In genomic region chr7:73855489-73855888, GRCm38 (mm10) we compare ENCODE assay signal across 7 mouse cellular contexts.
DNase-seq lines count a peak whose midpoint lies in the region; ATAC-seq and TF ChIP-seq lines count a peak whose summit lies in the region.

No protein-coding gene starts in this region.

- DNase-seq in G1E (ENCODE audit: low spot score) = no peak
- DNase-seq in frontal cortex, postnatal 25 days (ENCODE audit: low spot score in 2 of 2) = peak; percentile 18 to 32
- peak; percentile 63 for DNase-seq in left cerebral cortex, postnatal 4 days
- DNase-seq in right cerebral cortex, postnatal 14 days = peak; percentile 44

- H3K9me3 ChIP-seq in intestine, postnatal 0 days (ENCODE audit: control insufficient read depth) = no peaks in the 10 kb centered on the region
- H3K9me3 ChIP-seq in intestine, embryonic 16.5 days (ENCODE audit: control insufficient read depth, low read length) = no peaks in the 10 kb centered on the region
- no peaks in the 10 kb centered on the region for H3K9me3 ChIP-seq in G1E (replicated peaks)

- H3K27ac ChIP-seq in intestine, postnatal 0 days (ENCODE audit: low read depth, low read length) = no peak overlapping the region
- H3K27ac ChIP-seq in intestine, embryonic 16.5 days (ENCODE audit: low read length) = no peak overlapping the region
- H3K27ac ChIP-seq in bone marrow, adult 2 months (ENCODE audit: control insufficient read depth, insufficient read depth, low read depth, low read length, poor library complexity) = no peak overlapping the region

- no peak for ATAC-seq in intestine, postnatal 0 days
- ATAC-seq in intestine, embryonic 16.5 days = no peak
- ATAC-seq in G1E (ENCODE audit: extremely low read depth, insufficient number of reproducible peaks, low FRiP score, poor library complexity, severe bottlenecking) = no peak

- no peak for TF ChIP-seq POLR2A in bone marrow, adult 2 months (IDR thresholded peaks at IDR 0.05; ENCODE audit: borderline replicate concordance, control insufficient read depth, low read depth, low read length)

- no peak overlapping the region for H3K4me3 ChIP-seq in intestine, postnatal 0 days (ENCODE audit: low read depth, low read length)
- no peak overlapping the region for H3K4me3 ChIP-seq in intestine, embryonic 16.5 days (ENCODE audit: low read length)
- H3K4me3 ChIP-seq in G1E (ENCODE audit: low read depth, low read length) = no peak overlapping the region
- H3K4me3 ChIP-seq in bone marrow, adult 2 months (replicated peaks; ENCODE audit: control insufficient read depth, low read depth, low read length) = no peak overlapping the region

- no peak overlapping the region for H3K4me2 ChIP-seq in intestine, postnatal 0 days (replicated peaks; ENCODE audit: low read depth)
- no peak overlapping the region for H3K4me2 ChIP-seq in intestine, embryonic 16.5 days (ENCODE audit: low read depth, low read length)

- no peaks in the 10 kb centered on the region for H3K36me3 ChIP-seq in intestine, postnatal 0 days (ENCODE audit: control insufficient read depth, insufficient read depth)
- no peaks in the 10 kb centered on the region for H3K36me3 ChIP-seq in intestine, embryonic 16.5 days (ENCODE audit: control insufficient read depth, insufficient read depth, low read length)
- H3K36me3 ChIP-seq in G1E (replicated peaks) = no peaks in the 10 kb centered on the region

- peak; percentile 86 for TF ChIP-seq CTCF in intestine, postnatal 0 days (IDR thresholded peaks at IDR 0.05; ENCODE audit: low read depth)
- peak; percentile 53 for TF ChIP-seq CTCF in G1E (IDR thresholded peaks at IDR 0.05; ENCODE audit: low read depth, low read length)
- TF ChIP-seq CTCF in bone marrow, adult 2 months (IDR thresholded peaks at IDR 0.05; ENCODE audit: control insufficient read depth, insufficient read depth, low read length) = peak; percentile 56

- no peaks in the 10 kb centered on the region for H3K4me1 ChIP-seq in intestine, postnatal 0 days (replicated peaks; ENCODE audit: control insufficient read depth, insufficient read depth, low read length)
- no peaks in the 10 kb centered on the region for H3K4me1 ChIP-seq in intestine, embryonic 16.5 days (ENCODE audit: control insufficient read depth, insufficient read depth, low read length)
- no peaks in the 10 kb centered on the region for H3K4me1 ChIP-seq in G1E (ENCODE audit: insufficient read depth, low read depth, low read length)
- no peaks in the 10 kb centered on the region for H3K4me1 ChIP-seq in bone marrow, adult 2 months (ENCODE audit: control insufficient read depth, insufficient read depth, low read length)

- no peak overlapping the region for H3K9ac ChIP-seq in intestine, postnatal 0 days (ENCODE audit: low read depth, low read length)
- no peak overlapping the region for H3K9ac ChIP-seq in intestine, embryonic 16.5 days (ENCODE audit: low read depth, low read length)

- 45% methylated on average over 4 of the region's 4 CpGs for WGBS in intestine, postnatal 0 days
- 44% methylated on average over 4 of the region's 4 CpGs for WGBS in intestine, embryonic 16.5 days
- 36% methylated on average over 4 of the region's 4 CpGs for WGBS in bone marrow, adult 2 months

- intact Hi-C loops in left cerebral cortex, postnatal 4 days (cut with DNase I) = no loop called here

- H3K27me3 ChIP-seq in intestine, postnatal 0 days (replicated peaks; ENCODE audit: control insufficient read depth, insufficient read depth, low read length) = no peaks in the 10 kb centered on the region
- no peaks in the 10 kb centered on the region for H3K27me3 ChIP-seq in intestine, embryonic 16.5 days (replicated peaks; ENCODE audit: control insufficient read depth, insufficient read depth, low read length)
- no peaks in the 10 kb centered on the region for H3K27me3 ChIP-seq in G1E (ENCODE audit: insufficient read depth, low read length)
